Mouse (Mus musculus): Measurements from ENCODE around the gene Ubn1. TPM values are rescaled to one million over a fixed set of nuclear protein-coding genes. Genes with fewer than 3 reads are reported as not detected.

Gene Ubn1
- total RNA-seq, 2 experiments from 2014 or later: 33.8 to 37.1 TPM

GRCm38 (mm10) chr16:5071974-5072373 lies 22.1 kb downstream of the Ubn1 start:
- DNase-seq: no peak

- no peak for DNase-seq
These were observed 24.5 kb downstream of the Ubn1 start for GRCm38 (mm10) chr16:5074341-5074740.

- DNase-seq: no peak
These were observed 35.3 kb downstream of the Ubn1 start for GRCm38 (mm10) chr16:5085196-5085595.

GRCm38 (mm10) chr16:5086179-5086578 lies 36.3 kb downstream of the Ubn1 start:
- DNase-seq: no peak

GRCm38 (mm10) chr16:5089021-5089420 lies 39.2 kb downstream of the Ubn1 start:
- no peak for DNase-seq

- DNase-seq: no peak
These were observed 43.4 kb downstream of the Ubn1 start for GRCm38 (mm10) chr16:5093285-5093684.

GRCm38 (mm10) chr16:5096504-5096903 lies 46.6 kb downstream of the Ubn1 start:
- no peak for DNase-seq

GRCm38 (mm10) chr16:5101000-5101399 lies 51.1 kb downstream of the Ubn1 start:
- no peak for DNase-seq

GRCm38 (mm10) chr16:5109877-5110276 lies 60.0 kb downstream of the Ubn1 start:
- no peak for DNase-seq

GRCm38 (mm10) chr16:5111021-5111420 lies 61.2 kb downstream of the Ubn1 start:
- no peak for DNase-seq

- DNase-seq: no peak
These were observed 63.2 kb downstream of the Ubn1 start for GRCm38 (mm10) chr16:5113002-5113550.

- DNase-seq: no peak
These were observed 63.7 kb downstream of the Ubn1 start for GRCm38 (mm10) chr16:5113582-5113981.

GRCm38 (mm10) chr16:5119385-5119784 lies 69.5 kb downstream of the Ubn1 start:
- DNase-seq: no peak

- no peak for DNase-seq
These were observed 70.0 kb downstream of the Ubn1 start for GRCm38 (mm10) chr16:5119845-5120244.

GRCm38 (mm10) chr16:5123476-5123875 lies 73.6 kb downstream of the Ubn1 start:
- DNase-seq: no peak

GRCm38 (mm10) chr16:5130196-5130595 lies 80.3 kb downstream of the Ubn1 start:
- no peak for DNase-seq

GRCm38 (mm10) chr16:5130766-5131165 lies 80.9 kb downstream of the Ubn1 start:
- DNase-seq: peak; percentile 76

GRCm38 (mm10) chr16:5131251-5131922 lies 81.5 kb downstream of the Ubn1 start:
- DNase-seq: no peak

- DNase-seq: peak; percentile 66
These were observed 82.5 kb downstream of the Ubn1 start, which contains the start of gene Ppl for GRCm38 (mm10) chr16:5132401-5132801. Gene Ppl (minus strand): TSS chr16:5132421.

- peak; percentile 72 for DNase-seq
These were observed 84.9 kb downstream of the Ubn1 start for GRCm38 (mm10) chr16:5134623-5135330.

GRCm38 (mm10) chr16:5135551-5136261 lies 85.8 kb downstream of the Ubn1 start:
- DNase-seq: peak; percentile 34
